Mouse (Mus musculus): Measurements from ENCODE around the gene Abhd11. TPM values are rescaled to one million over a fixed set of nuclear protein-coding genes. Genes with fewer than 3 reads are reported as not detected.
"Not testable (repeated sequence)": the region's sequence is repeated elsewhere in the genome, so short reads cannot be mapped to it uniquely, and the experiment has no call there.

Abhd11 gene
- total RNA-seq (2014; rRNA removed) (56.8 and 64.4 TPM in 2 replicates), polyA plus RNA-seq (2015; fragmentation: Nextera tagmentation; extraction: Ambion mirVana) (85.3 and 85.6 TPM in 2 replicates)

DNA sequence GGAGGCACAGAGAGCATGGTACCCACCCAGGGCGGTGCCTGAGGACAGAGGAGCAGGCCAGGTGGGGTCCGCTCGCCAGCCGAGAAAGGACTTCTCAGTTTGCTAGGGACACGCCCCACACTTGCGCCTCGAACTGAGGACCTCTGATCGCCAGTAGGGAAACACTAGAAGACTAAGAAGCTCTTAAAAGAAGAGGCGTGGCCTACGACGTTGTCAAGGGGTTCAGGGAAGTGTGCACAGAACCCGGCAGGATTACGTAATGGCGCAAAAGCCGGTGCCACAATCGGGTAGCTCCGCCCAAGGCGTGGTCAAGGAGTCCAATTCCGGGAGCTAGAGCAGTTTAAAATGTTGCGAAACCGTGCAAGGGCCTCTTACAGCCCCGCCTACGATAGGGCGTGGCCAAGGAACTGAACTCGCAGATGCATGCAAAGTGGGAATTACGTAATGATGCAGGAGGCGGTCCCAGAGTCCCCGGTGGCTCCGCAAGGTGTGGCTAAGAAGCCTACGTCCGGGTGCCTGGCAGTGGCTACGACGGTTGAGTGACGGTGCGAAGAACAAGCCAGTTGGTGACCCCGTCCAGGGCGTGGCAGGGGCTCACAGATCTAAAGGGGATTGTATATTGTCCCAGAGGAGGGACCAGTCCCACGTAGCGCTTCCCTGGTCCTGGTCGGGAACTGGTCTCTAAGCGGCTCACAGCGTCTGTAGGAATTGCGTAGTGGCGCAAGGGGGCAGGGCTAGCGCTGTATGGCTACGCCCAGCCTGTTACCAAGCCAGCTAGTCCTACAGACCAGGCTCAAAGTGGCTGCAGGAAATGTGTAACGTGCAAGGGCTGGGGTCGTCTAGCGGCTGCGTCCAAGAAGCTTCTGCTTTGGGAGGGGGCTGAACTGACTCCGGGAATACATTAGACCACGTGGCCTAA, at the start of gene Abhd11:
Abhd11 (plus strand) TSS at position 482 of the 919 bp plus-strand sequence.
- peak; percentile 40 for TF ChIP-seq CTCF (IDR thresholded peaks at IDR 0.05)
- no peaks in the 10 kb centered on the region for H3K27me3 ChIP-seq (ENCODE audit: insufficient read depth, low read length)
- DNase-seq (ENCODE audit: low spot score) = peak; percentile 100
- H3K4me1 ChIP-seq (ENCODE audit: insufficient read depth, low read length) = peaks cover 9% of the 10 kb centered on the region; the same call in 1 of the 2 replicates
- under 1% methylated on average over 52 of the region's 52 CpGs for WGBS
- H3K36me3 ChIP-seq (ENCODE audit: insufficient read depth, low read length) = peaks cover 2% of the 10 kb centered on the region; the same call in 1 of the 2 replicates
- H3K9ac ChIP-seq (replicated peaks; ENCODE audit: low read length, poor library complexity, severe bottlenecking) = peak within 1 kb of the TSS; percentile 83
- H3K9me3 ChIP-seq (ENCODE audit: low read length) = no peaks in the 10 kb centered on the region
- peak; percentile 91 for ATAC-seq (ENCODE audit: low FRiP score)
- H3K4me2 ChIP-seq (ENCODE audit: low read depth, low read length, poor library complexity, severe bottlenecking) = peak within 1 kb of the TSS; percentile 76
- peak within 1 kb of the TSS; percentile 54 for H3K4me3 ChIP-seq (ENCODE audit: low read depth, low read length)
- peak within 1 kb of the TSS; percentile 98 for H3K27ac ChIP-seq (ENCODE audit: low read depth, low read length)

DNA sequence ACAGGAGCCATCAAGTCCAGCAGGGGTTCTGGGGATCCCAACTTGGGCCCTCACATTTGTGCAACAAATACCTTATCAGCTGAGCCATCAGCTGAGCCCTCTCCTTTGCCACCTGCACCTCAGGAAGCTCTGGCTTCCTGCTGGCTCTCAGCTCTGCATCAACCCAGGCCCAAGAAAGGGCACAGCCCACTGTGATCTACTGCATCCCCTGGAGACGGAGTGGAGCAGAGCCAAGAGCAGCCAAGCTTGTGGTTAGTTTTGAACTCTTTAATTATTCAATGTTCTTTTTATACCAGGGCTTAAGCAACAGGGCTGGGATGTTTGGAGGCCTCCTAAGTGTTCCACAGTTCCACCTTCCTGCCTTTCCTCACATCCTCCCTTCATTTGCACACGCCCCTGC, 48.5 kb upstream of the Abhd11 start:
- H3K27me3 ChIP-seq (ENCODE audit: insufficient read depth, low read length) = no peaks in the 10 kb centered on the region
- 63% methylated on average over 2 of the region's 2 CpGs for WGBS

DNA sequence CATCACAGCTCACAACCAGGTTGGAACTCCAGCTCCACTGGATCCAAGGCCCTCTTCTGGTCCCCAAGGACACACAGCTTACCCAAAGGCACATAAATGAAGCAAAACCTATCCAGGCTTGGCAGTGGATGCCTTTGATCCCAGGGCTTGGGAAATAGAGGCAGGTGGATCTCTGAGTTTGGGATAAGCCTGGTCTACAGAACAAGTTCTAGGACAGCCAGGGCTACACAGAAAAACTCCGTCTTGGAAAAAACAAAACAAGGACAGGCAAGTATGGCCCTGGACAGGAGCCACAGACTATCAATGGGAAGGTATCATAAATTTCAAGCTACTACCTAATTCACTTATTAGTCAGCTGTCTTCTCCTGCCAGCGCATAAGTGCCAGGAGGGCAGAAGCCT, 47.4 kb upstream of the Abhd11 start:
- no peak for TF ChIP-seq CTCF (IDR thresholded peaks at IDR 0.05)
- ATAC-seq (ENCODE audit: low FRiP score) (no peak), DNase-seq (ENCODE audit: low spot score) (no peak)
- H3K9ac ChIP-seq (replicated peaks; ENCODE audit: low read length, poor library complexity, severe bottlenecking) = no peak overlapping the region
- H3K27ac ChIP-seq (ENCODE audit: low read depth, low read length) = no peak overlapping the region
- no peak overlapping the region for H3K4me2 ChIP-seq (ENCODE audit: low read depth, low read length, poor library complexity, severe bottlenecking)
- 0 out of 2 replicates have a peak, but pooled peaks cover 2% of the 10 kb centered on the region for H3K4me1 ChIP-seq (ENCODE audit: insufficient read depth, low read length)
- no peaks in the 10 kb centered on the region for H3K27me3 ChIP-seq (ENCODE audit: insufficient read depth, low read length)
- H3K36me3 ChIP-seq (ENCODE audit: insufficient read depth, low read length) = no peaks in the 10 kb centered on the region
- no peaks in the 10 kb centered on the region for H3K9me3 ChIP-seq (ENCODE audit: low read length)
- H3K4me3 ChIP-seq (ENCODE audit: low read depth, low read length) = no peak overlapping the region
- 94% methylated on average over 2 of the region's 2 CpGs for WGBS

More for the DNA sequence above, 48.5 kb upstream of the Abhd11 start:
- H3K9ac ChIP-seq (replicated peaks; ENCODE audit: low read length, poor library complexity, severe bottlenecking) = no peak overlapping the region
- H3K4me3 ChIP-seq (ENCODE audit: low read depth, low read length) = no peak overlapping the region
- H3K27ac ChIP-seq (ENCODE audit: low read depth, low read length) = no peak overlapping the region
- TF ChIP-seq CTCF (IDR thresholded peaks at IDR 0.05) = no peak
- no peak overlapping the region for H3K4me2 ChIP-seq (ENCODE audit: low read depth, low read length, poor library complexity, severe bottlenecking)
- H3K36me3 ChIP-seq (ENCODE audit: insufficient read depth, low read length) = no peaks in the 10 kb centered on the region
- no peaks in the 10 kb centered on the region for H3K9me3 ChIP-seq (ENCODE audit: low read length)
- no peak for ATAC-seq (ENCODE audit: low FRiP score)
- DNase-seq (ENCODE audit: low spot score) = no peak
- H3K4me1 ChIP-seq (ENCODE audit: insufficient read depth, low read length) = no peaks in the 10 kb centered on the region

DNA sequence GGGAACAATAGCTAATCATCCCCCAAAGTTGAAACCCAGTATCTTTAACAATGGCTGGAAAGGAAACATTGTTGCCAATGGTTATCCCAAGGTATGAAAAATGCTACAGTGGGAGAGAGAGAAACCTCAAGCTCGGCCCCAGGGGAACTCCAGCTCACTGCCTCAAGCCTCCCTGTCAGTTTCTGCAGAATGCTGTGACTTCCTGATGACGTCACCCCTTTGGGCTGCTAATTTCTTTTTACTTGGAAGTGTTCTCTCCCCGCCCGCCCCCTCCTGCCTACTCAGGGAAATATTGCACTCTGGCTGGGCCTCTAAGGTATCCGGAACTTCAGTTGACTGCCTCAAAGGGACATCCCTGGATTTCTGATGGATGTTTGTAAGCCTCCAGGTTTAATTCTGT, 45.4 kb upstream of the Abhd11 start:
- Histone ChIP-seq H3K9me3 (ENCODE audit: low read length) (no peaks in the 10 kb centered on the region), H3K4me2 (ENCODE audit: low read depth, low read length, poor library complexity, severe bottlenecking) (no peak overlapping the region), H3K4me1 (ENCODE audit: insufficient read depth, low read length) (0 out of 2 replicates have a peak, but pooled peaks cover 2% of the 10 kb centered on the region), H3K9ac (replicated peaks; ENCODE audit: low read length, poor library complexity, severe bottlenecking) (no peak overlapping the region), H3K27ac (ENCODE audit: low read depth, low read length) (no peak overlapping the region), H3K4me3 (ENCODE audit: low read depth, low read length) (no peak overlapping the region), H3K36me3 (ENCODE audit: insufficient read depth, low read length) (no peaks in the 10 kb centered on the region), H3K27me3 (ENCODE audit: insufficient read depth, low read length) (no peaks in the 10 kb centered on the region)
- no peak for DNase-seq (ENCODE audit: low spot score)
- no peak for TF ChIP-seq CTCF (IDR thresholded peaks at IDR 0.05)
- ATAC-seq (ENCODE audit: low FRiP score) = no peak
- WGBS = 43% methylated on average over 5 of the region's 5 CpGs

DNA sequence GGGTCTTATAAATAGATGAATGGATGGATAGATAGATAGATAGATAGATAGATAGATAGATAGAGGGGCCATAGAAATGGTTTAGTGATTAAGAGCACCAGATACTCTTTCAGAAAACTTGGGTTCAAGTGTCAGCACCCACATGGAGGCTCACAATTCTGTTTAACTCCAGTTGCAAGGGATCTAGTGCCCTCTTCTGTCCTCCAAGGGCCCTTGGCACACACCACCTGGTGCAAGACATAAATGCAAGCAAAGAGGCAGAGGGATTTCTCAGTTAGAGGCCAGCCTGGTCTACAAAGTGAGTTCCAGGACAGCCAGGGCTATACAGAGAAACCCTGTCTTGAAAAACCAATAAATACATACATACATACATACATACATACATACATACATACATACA, 44.3 kb upstream of the Abhd11 start:
- H3K4me2 ChIP-seq (ENCODE audit: low read depth, low read length, poor library complexity, severe bottlenecking); DNase-seq (ENCODE audit: low spot score); H3K4me1 ChIP-seq (ENCODE audit: insufficient read depth, low read length); ATAC-seq (ENCODE audit: low FRiP score); H3K9ac ChIP-seq (replicated peaks; ENCODE audit: low read length, poor library complexity, severe bottlenecking); H3K9me3 ChIP-seq (ENCODE audit: low read length); H3K4me3 ChIP-seq (ENCODE audit: low read depth, low read length); H3K27ac ChIP-seq (ENCODE audit: low read depth, low read length); H3K36me3 ChIP-seq (ENCODE audit: insufficient read depth, low read length); H3K27me3 ChIP-seq (ENCODE audit: insufficient read depth, low read length): not testable (repeated sequence)

DNA sequence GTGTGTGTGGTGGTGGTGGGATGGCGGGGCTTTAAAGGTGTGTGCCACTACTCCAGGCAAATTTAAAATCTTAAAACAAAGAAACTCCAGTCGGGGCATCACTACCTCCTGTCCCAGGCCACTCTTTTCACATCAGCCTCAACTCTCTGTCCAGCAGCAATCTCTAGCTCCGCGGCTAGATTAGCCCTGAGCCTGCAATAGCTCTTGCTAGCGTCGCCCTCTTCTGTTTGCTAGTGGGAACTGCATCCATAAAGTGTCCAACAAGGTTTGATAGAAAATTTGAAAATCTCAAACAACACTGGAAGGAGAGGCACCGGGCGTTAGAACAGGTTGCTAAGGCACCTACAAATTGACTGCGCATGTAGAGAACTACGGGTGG, 43.5 kb upstream of the Abhd11 start:
- 8% methylated on average over 10 of the region's 10 CpGs for WGBS
- peak overlapping the region; percentile 48 for H3K4me2 ChIP-seq (ENCODE audit: low read depth, low read length, poor library complexity, severe bottlenecking)
- no peak for ATAC-seq (ENCODE audit: low FRiP score)
- peak; percentile 86 for DNase-seq (ENCODE audit: low spot score)
- H3K4me3 ChIP-seq (ENCODE audit: low read depth, low read length) = peak overlapping the region; percentile 22; the same call in 1 of the 2 replicates
- H3K27me3 ChIP-seq (ENCODE audit: insufficient read depth, low read length) = no peaks in the 10 kb centered on the region
- no peaks in the 10 kb centered on the region for H3K9me3 ChIP-seq (ENCODE audit: low read length)
- H3K4me1 ChIP-seq (ENCODE audit: insufficient read depth, low read length) = 0 out of 2 replicates have a peak, but pooled peaks cover 2% of the 10 kb centered on the region
- H3K9ac ChIP-seq (replicated peaks; ENCODE audit: low read length, poor library complexity, severe bottlenecking) = no peak overlapping the region
- peak; percentile 91 for TF ChIP-seq CTCF (IDR thresholded peaks at IDR 0.05)
- no peaks in the 10 kb centered on the region for H3K36me3 ChIP-seq (ENCODE audit: insufficient read depth, low read length)
- no peak overlapping the region for H3K27ac ChIP-seq (ENCODE audit: low read depth, low read length)

Data from midbrain, postnatal 0 days (tissue).